Mouse (Mus musculus): ENCODE results near the gene Gm13272.
"Not testable (repeated sequence)": the region's sequence is repeated elsewhere in the genome, so short reads cannot be mapped to it uniquely, and the experiment has no call there.

The Gm13272 gene

GRCm38 (mm10) chr4:88779550-88779949 lies at the start of gene Gm13272:
Gene Gm13272 (plus strand): TSS chr4:88779850.
- not testable (repeated sequence) for DNase-seq (ENCODE audit: low spot score)

- DNase-seq (ENCODE audit: low spot score): peak; percentile 59
Observed at GRCm38 (mm10) chr4:88738480-88738879, 41.2 kb upstream of the Gm13272 start.

GRCm38 (mm10) chr4:88739036-88739435 lies 40.6 kb upstream of the Gm13272 start:
- no peak for DNase-seq (ENCODE audit: low spot score)

- no peak for DNase-seq (ENCODE audit: low spot score)
Observed at GRCm38 (mm10) chr4:88741426-88741825, 38.2 kb upstream of the Gm13272 start.

GRCm38 (mm10) chr4:88742771-88743371 lies 36.8 kb upstream of the Gm13272 start:
- DNase-seq (ENCODE audit: low spot score): no peak

- no peak for DNase-seq (ENCODE audit: low spot score)
Observed at GRCm38 (mm10) chr4:88744207-88744606, 35.4 kb upstream of the Gm13272 start.

GRCm38 (mm10) chr4:88749926-88750325 lies 29.7 kb upstream of the Gm13272 start:
- DNase-seq (ENCODE audit: low spot score): no peak

- DNase-seq (ENCODE audit: low spot score): not testable (repeated sequence)
Observed at GRCm38 (mm10) chr4:88754818-88755340, 24.8 kb upstream of the Gm13272 start, which contains the start of gene Gm13271. Gene Gm13271 (plus strand): TSS chr4:88754868.

- DNase-seq (ENCODE audit: low spot score): not testable (repeated sequence)
Observed at GRCm38 (mm10) chr4:88756581-88757513, 22.8 kb upstream of the Gm13272 start.

GRCm38 (mm10) chr4:88757628-88758031 lies 22.0 kb upstream of the Gm13272 start:
- not testable (repeated sequence) for DNase-seq (ENCODE audit: low spot score)

- not testable (repeated sequence) for DNase-seq (ENCODE audit: low spot score)
Observed at GRCm38 (mm10) chr4:88758751-88759150, 20.9 kb upstream of the Gm13272 start.

- DNase-seq (ENCODE audit: low spot score): not testable (repeated sequence)
Observed at GRCm38 (mm10) chr4:88759610-88760268, 19.9 kb upstream of the Gm13272 start, which contains the start of gene Gm13283. Gene Gm13283 (plus strand): TSS chr4:88760119.

GRCm38 (mm10) chr4:88760431-88760830 lies 19.2 kb upstream of the Gm13272 start:
- not testable (repeated sequence) for DNase-seq (ENCODE audit: low spot score)

GRCm38 (mm10) chr4:88761776-88762175 lies 17.9 kb upstream of the Gm13272 start:
- not testable (repeated sequence) for DNase-seq (ENCODE audit: low spot score)

GRCm38 (mm10) chr4:88762341-88762740 lies 17.3 kb upstream of the Gm13272 start:
- not testable (repeated sequence) for DNase-seq (ENCODE audit: low spot score)

GRCm38 (mm10) chr4:88763384-88764018 lies 16.1 kb upstream of the Gm13272 start:
- not testable (repeated sequence) for DNase-seq (ENCODE audit: low spot score)

- DNase-seq (ENCODE audit: low spot score): not testable (repeated sequence)
Observed at GRCm38 (mm10) chr4:88773534-88773933, 6.1 kb upstream of the Gm13272 start, which contains the start of gene Gm13290. Gene Gm13290 (plus strand): TSS chr4:88773834.

GRCm38 (mm10) chr4:88776622-88777021 lies 3.0 kb upstream of the Gm13272 start, which contains the start of gene Gm13289:
Gene Gm13289 (plus strand): TSS chr4:88776922.
- DNase-seq (ENCODE audit: low spot score): not testable (repeated sequence)

GRCm38 (mm10) chr4:88780320-88780719 lies 670 bp downstream of the Gm13272 start:
- DNase-seq (ENCODE audit: low spot score): not testable (repeated sequence)

- not testable (repeated sequence) for DNase-seq (ENCODE audit: low spot score)
Observed at GRCm38 (mm10) chr4:88781831-88782230, 2.2 kb downstream of the Gm13272 start, which contains the start of gene Ifnz. Gene Ifnz (plus strand): TSS chr4:88782131.

- DNase-seq (ENCODE audit: low spot score): not testable (repeated sequence)
Observed at GRCm38 (mm10) chr4:88782335-88782734, 2.7 kb downstream of the Gm13272 start.
